Mouse (Mus musculus) thymus, adult 18-20 months (tissue): ENCODE measurements around the gene Gpkow.
"Not testable (repeated sequence)": the region's sequence is repeated elsewhere in the genome, so short reads cannot be mapped to it uniquely, and the experiment has no call there.

Experiments used
- DNase-seq, 2 experiments: peaks; one replicate each; pipeline ENCODE4 v3.0.0; 2022; ENCODE audit warnings: mixed read lengths in 2 of 2

The Gpkow gene

DNA sequence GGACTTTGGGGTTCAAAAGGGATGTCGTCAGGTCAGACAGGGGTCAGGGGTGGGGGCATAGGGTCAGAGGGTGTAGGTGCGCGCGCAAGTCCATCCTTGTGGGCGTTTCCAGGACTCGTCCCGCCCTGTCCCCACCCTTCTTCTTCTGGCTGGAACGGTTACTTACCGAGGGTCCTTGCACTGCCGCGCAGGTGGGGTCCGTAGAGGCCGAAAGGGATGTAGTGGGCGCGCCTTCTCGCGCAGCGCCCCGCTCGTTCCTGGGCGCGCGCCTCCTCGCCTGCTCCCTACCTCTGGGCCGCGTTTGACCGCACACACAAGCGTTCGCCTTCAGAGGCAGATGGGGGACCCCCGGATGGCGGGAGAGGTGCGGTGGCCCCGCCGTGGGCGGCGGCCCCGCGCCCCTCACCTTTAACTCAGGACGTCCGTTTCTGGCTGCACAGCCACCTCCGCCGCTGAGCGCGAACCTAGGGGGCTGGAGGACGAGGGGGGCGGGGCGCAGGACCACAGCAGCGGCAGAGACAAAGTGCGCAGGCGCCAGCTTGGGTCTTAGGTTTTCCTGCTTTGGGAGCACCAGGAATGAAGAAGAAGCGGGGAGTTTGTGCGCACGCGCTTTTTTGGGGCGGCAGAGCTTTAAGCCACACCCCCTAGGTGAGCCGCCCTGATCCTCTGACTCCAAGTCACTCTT lies 53.6 kb downstream of the Gpkow start, which contains the start of gene Ccdc120:
TSS of gene Ccdc120 (minus strand) at position 474 of the 685 bp plus-strand sequence.
- DNase-seq = no peak

DNA sequence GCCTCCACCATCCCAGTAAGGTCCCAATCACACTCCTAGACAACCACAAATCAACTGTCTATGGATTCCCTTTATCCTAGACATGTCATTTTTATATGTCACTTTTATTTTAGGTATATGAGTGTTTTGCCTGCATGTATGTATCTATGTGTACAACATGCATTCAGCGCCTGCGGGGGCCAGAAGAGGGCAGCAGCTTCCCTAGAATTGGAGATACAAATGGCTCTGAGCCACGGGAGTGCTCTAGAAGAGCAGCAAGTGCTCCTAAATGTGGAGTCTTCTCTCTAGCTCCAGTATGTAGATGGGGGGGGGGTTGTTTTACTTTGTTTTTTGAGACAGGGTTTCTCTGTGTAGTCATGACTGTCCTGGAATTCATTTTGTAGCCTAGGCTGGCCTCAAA lies 56.7 kb downstream of the Gpkow start:
- not testable (repeated sequence) for DNase-seq
